Mouse (Mus musculus) small intestine, adult 2 months (tissue): ENCODE results near the gene Vps54.

Source experiments
- CTCF ChIP-seq: fragments of 200-500 bp; IDR thresholded peaks from 2 replicates; pipeline ENCODE4 v1.5.1; 2012; ENCODE audit warnings: low read depth, mild to moderate bottlenecking, control low read depth, inconsistent platforms, low read length, moderate library complexity, mixed read lengths; ENCODE audit not compliant: insufficient replicate concordance, insufficient read length; ENCODE audit errors: extremely low read depth
- POLR2A ChIP-seq: fragments of 200-500 bp; IDR thresholded peaks from 2 replicates; pipeline ENCODE4 v1.6.1; 2012; ENCODE audit warnings: low read depth, mild to moderate bottlenecking, control low read depth, inconsistent platforms, low read length, moderate library complexity

GRCm38 (mm10) chr11:21247203-21247865 is 8.3 kb downstream of the Vps54 start:
- TF ChIP-seq CTCF (no peak), POLR2A (no peak)
